Comparison of ENCODE assay signal across 8 mouse cellular contexts in the genomic region with DNA sequence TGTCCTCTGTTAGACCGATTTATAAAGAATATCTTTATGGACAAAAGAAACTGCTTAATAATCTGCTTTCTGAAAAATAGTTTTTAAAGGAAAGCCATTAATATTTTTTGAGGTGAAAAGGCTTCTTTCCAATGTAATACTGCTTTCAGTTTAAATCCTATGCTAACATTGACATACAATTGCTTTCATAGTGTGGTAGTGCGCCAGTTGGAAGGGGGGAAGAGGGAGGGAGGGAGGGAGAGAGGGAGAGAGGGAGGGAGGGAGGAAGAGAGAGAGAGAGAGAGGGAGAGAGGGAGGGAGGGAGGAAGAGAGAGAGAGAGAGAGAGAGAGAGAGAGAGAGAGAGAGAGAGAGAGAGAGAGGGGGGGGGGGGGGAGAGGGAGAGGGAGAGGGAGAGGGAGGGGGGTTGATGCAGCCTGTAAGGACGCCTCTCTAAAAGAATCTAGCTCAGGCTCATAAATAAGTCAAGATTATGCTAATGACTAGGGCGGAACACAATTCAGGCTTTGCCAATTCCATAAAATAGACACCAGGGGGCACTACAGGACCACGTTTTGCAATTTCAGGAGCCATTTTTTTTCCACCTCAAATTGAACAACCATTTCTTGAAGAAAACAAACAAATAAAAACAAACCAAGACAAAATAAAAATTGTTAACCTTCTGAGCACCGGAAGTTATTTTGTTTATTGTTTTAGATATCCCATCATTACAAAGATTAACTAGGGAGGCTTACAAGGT.
DNase-seq lines count a peak whose midpoint lies in the region; ATAC-seq and TF ChIP-seq lines count a peak whose summit lies in the region.

No protein-coding gene starts in this region.

- DNase-seq in CD4-positive helper T cell, adult 2 months (ENCODE audit: low read depth, low spot score) = peak; percentile 78
- DNase-seq in MEL-GATA-1-ER (ENCODE audit: extremely low read depth, low read depth) = peak; percentile 80
- DNase-seq in cerebellum, adult 9-10 months = peak; percentile 79
- peak; percentile 34 to 44 for DNase-seq in heart, adult 2 months
- DNase-seq in liver, embryonic 13.5 days = peak; percentile 6
- DNase-seq in neural tube, embryonic 11.5 days (ENCODE audit: low spot score) = peak; percentile 76
- no peak for DNase-seq in gastrocnemius, postnatal 14 days

- H3K27me3 ChIP-seq in heart, adult 2 months (ENCODE audit: control insufficient read depth, insufficient read depth, low read length) = no peaks in the 10 kb centered on the region; the same call in 1 of the 2 replicates
- peaks cover 35% of the 10 kb centered on the region for H3K27me3 ChIP-seq in kidney, embryonic 15.5 days
- peaks cover 28% of the 10 kb centered on the region for H3K27me3 ChIP-seq in liver, embryonic 13.5 days
- no peaks in the 10 kb centered on the region for H3K27me3 ChIP-seq in neural tube, embryonic 11.5 days (ENCODE audit: control insufficient read depth, insufficient read depth, low read length)

- TF ChIP-seq CTCF in heart, adult 2 months (IDR thresholded peaks at IDR 0.05) = peak; percentile 82

- no peak overlapping the region for H3K27ac ChIP-seq in heart, adult 2 months
- no peak overlapping the region for H3K27ac ChIP-seq in kidney, embryonic 15.5 days
- H3K27ac ChIP-seq in liver, embryonic 13.5 days = no peak overlapping the region
- H3K27ac ChIP-seq in neural tube, embryonic 11.5 days (ENCODE audit: low read depth, low read length) = no peak overlapping the region

- no peak overlapping the region for H3K4me2 ChIP-seq in kidney, embryonic 15.5 days
- no peak overlapping the region for H3K4me2 ChIP-seq in liver, embryonic 13.5 days
- H3K4me2 ChIP-seq in neural tube, embryonic 11.5 days (ENCODE audit: low read depth) = no peak overlapping the region

- H3K36me3 ChIP-seq in heart, adult 2 months (ENCODE audit: control insufficient read depth, insufficient read depth, low read length) = no peaks in the 10 kb centered on the region
- no peaks in the 10 kb centered on the region for H3K36me3 ChIP-seq in kidney, embryonic 15.5 days
- H3K36me3 ChIP-seq in liver, embryonic 13.5 days = no peaks in the 10 kb centered on the region
- H3K36me3 ChIP-seq in neural tube, embryonic 11.5 days (ENCODE audit: control insufficient read depth, insufficient read depth, low read length) = no peaks in the 10 kb centered on the region

- H3K9me3 ChIP-seq in kidney, embryonic 15.5 days (replicated peaks) = no peaks in the 10 kb centered on the region
- no peaks in the 10 kb centered on the region for H3K9me3 ChIP-seq in liver, embryonic 13.5 days (replicated peaks)
- no peaks in the 10 kb centered on the region for H3K9me3 ChIP-seq in neural tube, embryonic 11.5 days (ENCODE audit: control insufficient read depth, low read length)

- H3K4me1 ChIP-seq in heart, adult 2 months (ENCODE audit: control insufficient read depth, insufficient read depth, low read length) = peaks cover 1% of the 10 kb centered on the region; the same call in 1 of the 2 replicates
- H3K4me1 ChIP-seq in kidney, embryonic 15.5 days = peaks cover 27% of the 10 kb centered on the region
- H3K4me1 ChIP-seq in liver, embryonic 13.5 days (replicated peaks) = no peaks in the 10 kb centered on the region
- no peaks in the 10 kb centered on the region for H3K4me1 ChIP-seq in neural tube, embryonic 11.5 days (ENCODE audit: control insufficient read depth, insufficient read depth, low read length)

- intact Hi-C loops in heart, adult 2 months (cut with DNase I) = loop anchor here (1.0 to 2.0 kb wide), 3 partner anchors 153 to 650 kb away; no protein-coding TSS in a partner anchor
- intact Hi-C loops in gastrocnemius, postnatal 14 days (cut with DNase I; ENCODE audit: low total_unique reads) = loop anchor here (2.0 to 10.0 kb wide), 2 partner anchors 370 to 646 kb away; no protein-coding TSS in a partner anchor

- WGBS in heart, adult 2 months = 1% methylated on average over 6 of the region's 6 CpGs
- 4% methylated on average over 6 of the region's 6 CpGs for WGBS in kidney, embryonic 15.5 days
- 3% methylated on average over 6 of the region's 6 CpGs for WGBS in liver, embryonic 13.5 days (ENCODE audit: insufficient replicate concordance)
- 1% methylated on average over 6 of the region's 6 CpGs for WGBS in neural tube, embryonic 11.5 days

- H3K9ac ChIP-seq in heart, adult 2 months (ENCODE audit: low read depth, low read length) = no peak overlapping the region
- no peak overlapping the region for H3K9ac ChIP-seq in kidney, embryonic 15.5 days
- H3K9ac ChIP-seq in liver, embryonic 13.5 days = no peak overlapping the region
- no peak overlapping the region for H3K9ac ChIP-seq in neural tube, embryonic 11.5 days (ENCODE audit: low read length)

- no peak overlapping the region for H3K4me3 ChIP-seq in heart, adult 2 months
- H3K4me3 ChIP-seq in kidney, embryonic 15.5 days (replicated peaks) = no peak overlapping the region
- H3K4me3 ChIP-seq in liver, embryonic 13.5 days (replicated peaks) = no peak overlapping the region
- no peak overlapping the region for H3K4me3 ChIP-seq in neural tube, embryonic 11.5 days (ENCODE audit: low read depth, low read length)

- TF ChIP-seq EP300 in heart, adult 2 months (IDR thresholded peaks at IDR 0.05; ENCODE audit: insufficient read depth, low read depth, low read length) = no peak

- ATAC-seq in kidney, embryonic 15.5 days (replicated peaks; ENCODE audit: low FRiP score) = 0 out of 2 replicates have a peak, but pooled peaks have one; percentile 37
- no peak for ATAC-seq in liver, embryonic 13.5 days (ENCODE audit: low read depth)
- ATAC-seq in neural tube, embryonic 11.5 days (ENCODE audit: insufficient read depth, low FRiP score, low TSS enrichment) = no peak; the same call in 1 of the 2 replicates

- TF ChIP-seq POLR2A in heart, adult 2 months (IDR thresholded peaks at IDR 0.05; ENCODE audit: insufficient read depth, low read depth, low read length) = no peak

- no peaks in the 10 kb centered on the region for H3K79me2 ChIP-seq in heart, adult 2 months (replicated peaks; ENCODE audit: control insufficient read depth, insufficient read depth, low read length)
